Mouse (Mus musculus) liver, embryonic 12.5 days (tissue): ENCODE data around the gene Vps50. TPM values are rescaled to one million over a fixed set of nuclear protein-coding genes. Genes with fewer than 3 reads are reported as not detected.

Experiments used
- ATAC-seq: fragments of 200-750 bp; cut with Nextera tagmentation; 2 replicates; pipeline ENCODE4 v1.8.0; 2017; ENCODE audit warnings: moderate number of reproducible peaks, mild to moderate bottlenecking, moderate library complexity
- H3K27ac ChIP-seq: fragments of 300-500 bp; sonication (generic); 2 replicates; pipeline ENCODE4 v1.5.1; 2016; ENCODE audit warnings: mild to moderate bottlenecking
- H3K27me3 ChIP-seq: fragments of 300-500 bp; sonication (generic); replicated peaks from 2 replicates; pipeline ENCODE4 v1.6.1; 2016; ENCODE audit warnings: mild to moderate bottlenecking, moderate library complexity
- H3K36me3 ChIP-seq: fragments of 300-500 bp; sonication (generic); 2 replicates; pipeline ENCODE4 v1.6.1; 2016; ENCODE audit warnings: mild to moderate bottlenecking, moderate library complexity
- H3K4me1 ChIP-seq: fragments of 300-500 bp; sonication (generic); 2 replicates; pipeline ENCODE4 v1.6.1; 2016
- H3K4me2 ChIP-seq: fragments of 300-500 bp; sonication (generic); 2 replicates; pipeline ENCODE4 v1.6.1; 2016; ENCODE audit warnings: mild to moderate bottlenecking, moderate library complexity
- H3K4me3 ChIP-seq: fragments of 300-500 bp; sonication (generic); 2 replicates; pipeline ENCODE4 v1.5.1; 2016; ENCODE audit warnings: mild to moderate bottlenecking, moderate library complexity
- H3K9ac ChIP-seq: fragments of 300-500 bp; sonication (generic); 2 replicates; pipeline ENCODE4 v1.6.1; 2016; ENCODE audit warnings: mild to moderate bottlenecking, moderate library complexity
- H3K9me3 ChIP-seq: fragments of 300-500 bp; sonication (generic); replicated peaks from 2 replicates; pipeline ENCODE4 v1.6.1; 2016; ENCODE audit warnings: mild to moderate bottlenecking, moderate library complexity
- WGBS: fragments of 180-500 bp; shearing (Covaris S2); methylation state at CpG from one replicate; pipeline ENCODE4 v1.1.7; 2016; ENCODE audit not compliant: insufficient replicate concordance; 5-methylcytosine and 5-hydroxymethylcytosine counted together
- polyA plus RNA-seq: library from polyadenylated mRNA; unstranded; fragments of >200 nt; fragmentation: Nextera tagmentation; extraction: Ambion mirVana; gene quantifications from 2 replicates; pipeline ENCODE4 v1.2.1, GENCODE M21; 2016

Gene Vps50
- polyA plus RNA-seq = 17.3 and 17.6 TPM in 2 replicates

DNA sequence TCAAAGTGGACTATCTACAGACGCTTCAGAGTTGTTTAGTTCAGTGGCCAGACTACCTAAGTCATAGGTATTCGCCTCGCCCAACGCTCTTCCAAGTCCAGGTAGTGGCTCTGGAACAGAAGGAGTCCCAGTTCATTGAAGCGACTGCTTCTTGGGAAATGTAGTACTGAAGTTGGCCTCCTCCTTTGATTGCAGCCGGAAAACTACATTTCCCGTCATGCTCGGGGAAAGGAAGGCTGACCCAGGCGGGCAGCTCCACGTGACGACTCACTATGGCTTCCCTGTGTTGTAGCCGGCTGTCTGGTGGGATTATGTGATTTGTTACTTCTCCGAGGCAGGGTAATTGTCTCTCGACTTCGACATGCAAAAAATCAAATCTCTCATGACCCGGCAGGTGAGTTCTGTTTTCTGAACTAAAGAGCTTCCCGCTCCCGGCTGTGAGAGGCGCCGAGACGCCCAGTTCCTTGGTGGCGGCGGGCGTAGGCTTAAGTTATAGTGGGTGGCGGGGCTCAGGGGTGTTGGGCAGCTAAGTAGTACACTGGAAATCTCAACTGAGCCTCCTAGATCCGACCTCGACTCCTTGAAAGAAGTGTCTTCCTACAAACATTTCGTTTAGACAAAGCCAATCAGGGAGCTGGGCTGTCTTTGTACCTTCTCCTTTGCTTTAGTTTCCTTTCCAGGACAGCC is at the start of gene Vps50, which contains the start of gene Hepacam2:
TSS of gene Vps50 (plus strand) at position 221 of the 687 bp plus-strand sequence.
TSS of gene Hepacam2 (minus strand) at position 137 of the 687 bp plus-strand sequence.
- H3K9me3 ChIP-seq = no peaks in the 10 kb centered on the region
- no peaks in the 10 kb centered on the region for H3K36me3 ChIP-seq
- no peak within 1 kb of the TSS; the same call in 1 of the 2 replicates for H3K27ac ChIP-seq
- peak within 1 kb of the TSS; percentile 73 for H3K9ac ChIP-seq
- H3K4me1 ChIP-seq = peaks cover 13% of the 10 kb centered on the region
- no peaks in the 10 kb centered on the region; the same call in 1 of the 2 replicates for H3K27me3 ChIP-seq
- WGBS = under 1% methylated on average over 28 of the region's 28 CpGs
- H3K4me2 ChIP-seq = peak within 1 kb of the TSS; percentile 91
- peak within 1 kb of the TSS; percentile 80 for H3K4me3 ChIP-seq
- ATAC-seq = peak; percentile 98

DNA sequence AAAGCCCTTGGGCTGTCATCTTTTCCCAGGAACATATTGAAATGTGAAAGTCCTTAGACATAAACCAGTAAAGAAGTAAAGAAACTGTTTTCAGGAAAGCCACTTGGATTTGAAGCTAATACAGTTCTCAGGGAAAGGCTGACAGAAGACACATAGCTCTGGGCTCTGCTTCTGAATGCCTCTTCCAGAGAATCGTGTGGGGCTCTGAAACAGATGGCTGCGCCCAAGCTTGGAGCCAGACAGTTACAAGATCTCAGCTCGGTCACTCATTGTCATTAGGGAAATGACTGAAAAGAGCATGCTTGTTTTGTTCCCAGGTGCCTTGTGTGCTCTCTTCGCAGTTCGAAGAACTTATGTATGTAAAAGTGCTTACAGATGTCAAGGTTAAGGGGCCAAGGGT is 43.8 kb upstream of the Vps50 start:
- WGBS = 60% methylated on average over 5 of the region's 5 CpGs
- Histone ChIP-seq H3K4me1 (no peaks in the 10 kb centered on the region), H3K4me3 (no peak overlapping the region), H3K27me3 (no peaks in the 10 kb centered on the region), H3K9ac (no peak overlapping the region), H3K4me2 (no peak overlapping the region), H3K9me3 (no peaks in the 10 kb centered on the region), H3K36me3 (no peaks in the 10 kb centered on the region), H3K27ac (no peak overlapping the region)
- no peak for ATAC-seq

DNA sequence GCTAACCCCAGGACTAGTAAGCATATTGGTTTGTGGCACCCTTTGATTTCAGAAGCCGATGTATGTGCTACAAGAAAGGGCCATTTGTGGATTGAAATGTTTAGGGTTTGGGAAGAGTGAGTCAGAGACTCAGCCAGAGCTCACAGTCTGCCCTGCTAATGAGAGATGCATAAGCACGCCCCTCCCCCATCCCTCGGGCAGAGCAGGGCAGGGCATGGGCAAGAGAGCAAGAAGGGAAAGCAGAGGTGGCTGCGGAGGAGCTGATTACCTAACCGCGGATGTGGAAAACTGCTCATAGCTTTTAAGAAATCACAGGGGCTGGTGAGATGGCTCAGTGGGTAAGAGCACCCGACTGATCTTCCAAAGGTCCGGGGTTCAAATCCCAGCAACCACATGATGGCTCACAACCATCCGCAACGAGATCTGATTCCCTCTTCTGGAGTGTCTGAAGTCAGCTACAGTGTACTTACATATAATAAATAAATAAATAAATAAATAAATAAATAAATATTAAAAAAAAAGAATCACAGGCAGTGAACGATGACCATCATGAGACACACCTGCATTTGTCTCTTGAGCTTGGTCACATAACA is 42.1 kb upstream of the Vps50 start:
- Histone ChIP-seq H3K9me3 (no peaks in the 10 kb centered on the region), H3K27ac (no peak overlapping the region), H3K36me3 (no peaks in the 10 kb centered on the region), H3K9ac (no peak overlapping the region), H3K4me1 (no peaks in the 10 kb centered on the region), H3K4me2 (no peak overlapping the region), H3K4me3 (no peak overlapping the region), H3K27me3 (no peaks in the 10 kb centered on the region)
- WGBS = 58% methylated on average over 11 of the region's 11 CpGs
- ATAC-seq = no peak

DNA sequence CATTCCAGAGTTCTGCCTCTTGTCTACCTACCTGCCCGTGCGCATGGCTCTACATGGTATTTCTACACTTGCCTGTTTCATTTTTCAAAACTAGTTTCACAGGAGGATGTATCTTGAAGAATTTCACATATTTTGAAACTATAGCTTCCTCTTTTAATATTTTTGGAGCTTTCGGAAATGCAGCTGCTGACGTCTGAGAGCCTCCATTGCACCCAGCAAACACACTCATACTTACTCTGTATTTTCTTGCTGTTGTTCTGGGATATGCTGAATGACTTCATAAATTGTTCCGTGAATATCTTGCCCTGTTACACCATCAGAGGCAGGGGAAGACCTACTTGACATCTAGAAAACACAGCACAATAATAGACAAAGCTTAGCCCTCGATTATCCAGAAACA is 35.2 kb upstream of the Vps50 start:
- Histone ChIP-seq H3K4me1 (no peaks in the 10 kb centered on the region), H3K4me2 (no peak overlapping the region), H3K27me3 (no peaks in the 10 kb centered on the region), H3K36me3 (no peaks in the 10 kb centered on the region), H3K27ac (no peak overlapping the region), H3K4me3 (no peak overlapping the region), H3K9ac (no peak overlapping the region), H3K9me3 (no peaks in the 10 kb centered on the region)
- WGBS = 59% methylated on average over 6 of the region's 6 CpGs
- no peak for ATAC-seq

DNA sequence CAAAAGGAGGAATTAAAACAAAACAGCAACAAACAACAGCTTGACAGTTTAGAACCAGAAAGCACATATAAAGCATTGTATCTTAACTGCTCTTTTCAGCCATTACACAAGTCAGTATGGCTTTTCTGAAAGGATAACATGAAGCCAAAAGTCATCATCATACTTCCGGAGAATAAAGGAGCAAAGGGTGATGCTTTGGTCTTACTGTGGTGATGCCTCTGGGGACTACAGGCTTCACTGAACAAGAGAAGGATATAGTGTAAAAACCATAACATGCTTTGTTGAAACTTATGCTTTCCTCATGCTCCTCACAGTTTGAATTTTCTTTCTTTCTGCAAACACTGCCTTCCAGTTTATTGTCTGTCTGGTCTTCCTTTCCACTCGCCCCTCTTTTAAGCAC is 34.6 kb upstream of the Vps50 start:
- 61% methylated on average over 2 of the region's 2 CpGs for WGBS
- no peak overlapping the region for H3K27ac ChIP-seq
- no peaks in the 10 kb centered on the region for H3K4me1 ChIP-seq
- no peak for ATAC-seq
- no peaks in the 10 kb centered on the region for H3K27me3 ChIP-seq
- no peak overlapping the region for H3K4me2 ChIP-seq
- H3K9ac ChIP-seq = no peak overlapping the region
- no peaks in the 10 kb centered on the region for H3K36me3 ChIP-seq
- H3K4me3 ChIP-seq = no peak overlapping the region
- H3K9me3 ChIP-seq = no peaks in the 10 kb centered on the region

DNA sequence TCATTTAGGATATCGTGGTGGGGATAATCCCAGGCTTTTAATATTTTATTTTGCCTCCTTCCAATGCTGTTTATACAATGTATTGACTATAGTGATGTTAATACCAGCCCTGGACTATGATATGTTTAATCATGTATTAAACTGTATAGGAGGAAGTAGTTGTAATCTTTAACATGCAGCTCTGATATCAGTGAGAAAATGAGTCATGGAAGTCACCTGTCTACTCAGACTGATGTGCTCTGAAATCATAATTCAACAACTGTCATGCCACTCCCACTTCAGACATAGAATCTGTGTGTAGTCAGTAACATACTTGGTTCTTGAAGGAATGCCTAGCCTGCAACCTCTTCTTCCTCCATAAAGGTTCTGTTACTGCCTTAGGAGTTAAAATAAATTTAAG is 29.6 kb upstream of the Vps50 start:
- no peaks in the 10 kb centered on the region for H3K36me3 ChIP-seq
- 50% methylated on average over 1 of the region's 1 CpGs for WGBS
- no peak overlapping the region for H3K4me3 ChIP-seq
- ATAC-seq = no peak
- H3K27ac ChIP-seq = no peak overlapping the region
- no peaks in the 10 kb centered on the region for H3K9me3 ChIP-seq
- H3K9ac ChIP-seq = no peak overlapping the region
- H3K4me2 ChIP-seq = no peak overlapping the region
- H3K27me3 ChIP-seq = no peaks in the 10 kb centered on the region
- no peaks in the 10 kb centered on the region for H3K4me1 ChIP-seq

DNA sequence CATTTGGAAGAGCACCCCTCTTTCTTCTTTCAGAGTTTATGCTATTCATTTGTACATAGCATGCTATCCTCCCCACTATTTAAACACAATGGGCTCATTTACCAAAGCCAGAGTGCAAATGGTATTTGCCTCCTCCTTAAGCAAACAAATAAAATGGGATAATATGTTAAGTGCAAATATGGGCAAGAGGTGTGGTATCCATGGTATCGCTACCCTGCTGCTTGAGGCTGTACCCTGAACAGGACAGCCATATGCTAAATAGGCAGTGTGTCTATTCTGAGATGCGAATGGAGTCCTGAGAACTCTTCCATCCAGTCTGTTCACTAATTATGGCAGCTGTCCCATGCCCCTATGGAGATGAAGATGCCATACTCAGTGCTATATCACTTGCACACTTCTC is 27.5 kb upstream of the Vps50 start:
- no peak overlapping the region for H3K9ac ChIP-seq
- no peak overlapping the region for H3K4me2 ChIP-seq
- no peaks in the 10 kb centered on the region for H3K9me3 ChIP-seq
- no peaks in the 10 kb centered on the region for H3K4me1 ChIP-seq
- ATAC-seq = no peak
- 56% methylated on average over 2 of the region's 2 CpGs for WGBS
- no peaks in the 10 kb centered on the region for H3K36me3 ChIP-seq
- no peaks in the 10 kb centered on the region for H3K27me3 ChIP-seq
- no peak overlapping the region for H3K27ac ChIP-seq
- H3K4me3 ChIP-seq = no peak overlapping the region

DNA sequence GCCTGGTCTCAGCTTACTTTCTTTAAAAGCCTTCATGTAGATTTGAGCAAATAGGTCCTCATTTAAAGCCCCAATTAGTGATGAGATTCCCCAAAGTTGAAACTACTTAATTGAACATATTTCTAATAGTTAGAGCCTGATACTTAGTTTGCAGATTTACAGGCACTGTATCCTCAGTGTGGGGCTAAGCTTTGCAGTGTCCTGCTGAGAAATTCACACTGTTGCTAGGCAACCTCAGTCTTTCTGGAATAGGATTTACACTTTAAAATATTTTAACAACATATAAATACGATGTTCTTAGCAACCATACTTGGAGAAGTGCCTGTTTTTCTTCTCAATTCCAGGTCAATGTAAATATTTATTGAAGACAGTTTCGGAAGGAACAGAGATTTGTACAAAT is 21.9 kb upstream of the Vps50 start:
- WGBS = 54% methylated on average over 2 of the region's 2 CpGs
- Histone ChIP-seq H3K36me3 (no peaks in the 10 kb centered on the region), H3K4me2 (no peak overlapping the region), H3K9ac (no peak overlapping the region), H3K27me3 (no peaks in the 10 kb centered on the region), H3K9me3 (no peaks in the 10 kb centered on the region), H3K4me1 (no peaks in the 10 kb centered on the region), H3K4me3 (no peak overlapping the region), H3K27ac (no peak overlapping the region)
- no peak for ATAC-seq

DNA sequence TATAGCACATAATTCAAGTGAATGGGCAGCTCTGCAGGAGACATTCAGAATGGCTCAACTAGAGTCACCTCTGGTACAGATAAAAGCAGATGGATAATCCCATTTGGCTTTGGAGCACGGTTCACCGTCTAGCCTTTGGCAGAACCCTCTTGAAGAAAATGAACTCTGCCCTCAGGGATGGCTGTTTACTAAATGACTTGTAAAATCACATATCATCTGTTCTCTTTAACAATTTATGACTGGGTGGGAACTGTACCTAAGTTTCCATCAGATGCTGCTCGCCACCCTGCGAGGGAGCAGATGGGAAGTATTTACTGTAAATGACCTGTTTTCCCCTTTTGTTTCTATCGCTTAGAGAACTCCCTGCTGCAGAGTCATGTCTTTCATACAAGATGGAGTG is 18.3 kb upstream of the Vps50 start:
- Histone ChIP-seq H3K27me3 (no peaks in the 10 kb centered on the region), H3K36me3 (no peaks in the 10 kb centered on the region), H3K4me1 (no peaks in the 10 kb centered on the region), H3K4me2 (no peak overlapping the region), H3K27ac (no peak overlapping the region), H3K9me3 (no peaks in the 10 kb centered on the region), H3K9ac (no peak overlapping the region), H3K4me3 (no peak overlapping the region)
- ATAC-seq = no peak
- WGBS = 68% methylated on average over 5 of the region's 5 CpGs

DNA sequence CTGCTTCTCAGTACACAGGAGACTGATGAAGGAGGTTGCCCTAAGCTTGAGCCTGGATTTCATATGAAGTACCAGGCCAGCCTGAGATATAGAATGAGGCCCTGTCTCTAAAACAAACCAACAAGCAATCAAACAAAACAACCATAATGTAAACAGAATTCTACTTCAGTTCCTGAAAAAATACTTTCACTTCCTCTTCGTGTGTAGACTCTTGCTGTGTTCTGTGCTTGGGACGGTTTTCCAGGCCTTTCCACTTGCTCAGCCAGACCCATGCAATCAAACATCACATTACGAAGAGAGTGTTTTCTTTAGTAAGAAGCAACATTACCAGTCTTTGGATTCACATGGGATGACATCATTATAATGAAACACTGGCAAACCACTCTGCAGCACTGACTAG is 16.5 kb upstream of the Vps50 start:
- no peaks in the 10 kb centered on the region for H3K9me3 ChIP-seq
- no peak overlapping the region for H3K4me3 ChIP-seq
- H3K4me1 ChIP-seq = no peaks in the 10 kb centered on the region
- H3K9ac ChIP-seq = no peak overlapping the region
- H3K36me3 ChIP-seq = no peaks in the 10 kb centered on the region
- 54% methylated on average over 3 of the region's 3 CpGs for WGBS
- no peak for ATAC-seq
- H3K27me3 ChIP-seq = no peaks in the 10 kb centered on the region
- no peak overlapping the region for H3K27ac ChIP-seq
- H3K4me2 ChIP-seq = no peak overlapping the region

DNA sequence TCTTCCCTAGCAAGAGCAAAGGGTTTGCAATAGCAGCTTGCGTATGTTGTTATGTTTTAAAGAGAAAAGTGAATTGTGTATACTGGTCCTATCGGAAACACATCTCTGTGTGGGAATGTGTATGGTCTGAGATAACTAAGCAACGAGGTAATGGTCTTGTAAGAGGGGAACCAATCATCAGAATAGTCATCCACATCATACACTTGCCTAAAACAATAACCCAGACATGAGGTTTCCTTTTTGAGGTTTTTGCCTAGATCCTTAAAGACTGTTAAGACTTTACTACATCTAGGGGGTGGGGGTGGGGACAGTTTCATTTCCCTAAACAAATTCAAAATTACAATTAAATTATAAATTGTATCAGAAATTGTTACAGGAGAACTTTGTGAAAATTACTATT is 13.0 kb upstream of the Vps50 start:
- no peaks in the 10 kb centered on the region for H3K4me1 ChIP-seq
- no peak overlapping the region for H3K4me2 ChIP-seq
- H3K9ac ChIP-seq = no peak overlapping the region
- H3K27ac ChIP-seq = no peak overlapping the region
- 0 out of 2 replicates have a peak, but pooled peaks cover 3% of the 10 kb centered on the region for H3K27me3 ChIP-seq
- WGBS = 54% methylated on average over 3 of the region's 3 CpGs
- H3K4me3 ChIP-seq = no peak overlapping the region
- H3K9me3 ChIP-seq = no peaks in the 10 kb centered on the region
- ATAC-seq = no peak
- H3K36me3 ChIP-seq = no peaks in the 10 kb centered on the region

DNA sequence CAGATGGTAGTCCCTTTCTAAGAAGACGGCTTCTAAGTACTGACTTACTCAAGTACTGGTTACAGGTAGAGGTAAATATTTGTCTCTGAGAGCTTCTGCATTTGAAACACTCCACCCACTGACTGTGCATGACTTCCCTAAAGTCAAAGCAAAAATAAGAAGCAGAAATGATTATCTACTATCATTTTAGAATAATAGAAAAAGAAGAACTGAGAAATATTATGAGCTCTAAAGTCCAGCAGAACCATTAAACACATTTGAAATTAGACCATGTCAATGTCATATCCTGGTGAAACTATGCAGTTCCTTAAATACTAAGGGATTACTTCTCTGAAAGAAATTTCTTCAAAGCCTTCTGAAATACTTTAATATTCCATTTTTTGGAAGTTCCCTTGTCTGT is 10.8 kb upstream of the Vps50 start:
- H3K27ac ChIP-seq = no peak overlapping the region
- no peaks in the 10 kb centered on the region for H3K4me1 ChIP-seq
- no peak overlapping the region for H3K4me2 ChIP-seq
- no peaks in the 10 kb centered on the region for H3K9me3 ChIP-seq
- H3K4me3 ChIP-seq = no peak overlapping the region
- WGBS = 65% methylated on average over 1 of the region's 1 CpGs
- 0 out of 2 replicates have a peak, but pooled peaks cover 3% of the 10 kb centered on the region for H3K27me3 ChIP-seq
- ATAC-seq = no peak
- no peaks in the 10 kb centered on the region for H3K36me3 ChIP-seq
- H3K9ac ChIP-seq = no peak overlapping the region
